Mouse (Mus musculus): ENCODE results near the gene Cd320. TPM values are rescaled to one million over a fixed set of nuclear protein-coding genes. Genes with fewer than 3 reads are reported as not detected.

Cd320 gene
- polyA plus RNA-seq (2014; fragmentation: Nextera tagmentation; extraction: Ambion mirVana), result 57.5 and 59.6 TPM in 2 replicates

DNA sequence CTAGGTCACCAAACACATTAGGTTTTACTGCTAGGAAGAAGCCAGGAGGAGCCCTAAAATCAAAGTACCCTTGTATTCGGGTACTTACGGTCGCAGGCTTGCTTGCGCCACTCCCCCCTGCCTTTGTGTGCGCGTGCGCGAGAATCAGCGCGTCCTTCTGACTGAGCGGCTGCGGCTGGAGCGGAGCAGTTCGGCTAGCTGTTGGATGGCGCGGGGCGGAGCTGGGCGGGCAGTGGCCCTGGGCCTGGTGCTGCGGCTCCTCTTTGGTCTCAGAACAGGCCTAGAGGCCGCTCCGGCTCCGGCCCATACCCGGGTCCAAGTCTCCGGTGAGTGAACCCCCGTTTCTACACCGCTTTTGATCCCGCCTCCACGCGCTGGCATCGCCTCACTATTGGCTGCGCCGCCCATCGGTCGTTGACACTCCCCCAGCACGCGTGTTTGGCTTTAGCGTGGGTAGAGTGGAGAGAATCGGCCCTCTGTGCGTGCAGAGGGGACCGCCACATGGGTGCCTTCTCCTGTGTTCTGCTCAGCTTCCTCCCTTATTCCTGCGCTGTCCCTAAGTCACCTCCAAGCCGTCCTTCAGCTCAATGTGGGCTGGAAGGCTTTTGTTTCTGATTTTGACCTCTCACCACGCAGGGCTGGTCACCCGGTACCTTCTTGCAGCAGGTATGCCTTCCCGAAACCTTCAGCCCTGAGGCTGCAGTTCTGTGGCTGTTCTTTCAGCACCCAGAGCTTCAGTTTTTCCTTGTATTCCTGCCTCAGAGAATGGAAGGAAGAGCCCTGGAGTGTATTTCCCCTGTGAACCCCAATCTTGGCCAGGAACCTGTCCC, at the start of gene Cd320:
Gene Cd320, plus strand, starts transcription at position 126 of the 830 bp plus-strand sequence.
- peak within 1 kb of the TSS; percentile 95 for H3K4me2 ChIP-seq (replicated peaks)
- WGBS, result under 1% methylated on average over 45 of the region's 45 CpGs

DNA sequence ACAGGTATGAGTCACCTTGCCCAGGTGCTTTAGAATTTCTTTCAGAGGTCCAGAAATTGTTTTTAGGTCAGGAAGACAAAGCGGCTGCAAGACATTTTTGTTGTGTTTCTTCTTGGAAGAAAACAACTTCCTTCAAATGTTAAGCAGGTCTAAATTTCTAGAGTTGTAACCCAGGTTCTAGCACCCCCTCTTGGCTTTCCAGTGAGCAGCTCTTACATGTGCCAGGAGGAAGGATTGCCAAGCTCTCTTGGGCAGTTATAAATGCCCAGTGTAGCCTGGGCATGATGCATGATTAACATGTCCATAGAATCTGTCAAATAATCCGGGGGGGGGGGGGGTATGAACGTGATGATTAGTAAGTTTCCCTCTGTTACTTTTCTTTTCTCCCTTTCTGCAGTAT, 44.6 kb upstream of the Cd320 start:
- no peaks in the 10 kb centered on the region for H3K4me1 ChIP-seq (replicated peaks; ENCODE audit: control insufficient read depth, insufficient read depth, low read length)
- H3K27ac ChIP-seq, result no peak overlapping the region
- 59% methylated on average over 3 of the region's 3 CpGs for WGBS
- no peak overlapping the region for H3K4me2 ChIP-seq (replicated peaks)
- no peaks in the 10 kb centered on the region for H3K36me3 ChIP-seq (replicated peaks; ENCODE audit: control insufficient read depth, insufficient read depth)
- H3K9me3 ChIP-seq (ENCODE audit: control insufficient read depth, low read length), result no peaks in the 10 kb centered on the region
- no peak overlapping the region for H3K9ac ChIP-seq
- no peaks in the 10 kb centered on the region for H3K27me3 ChIP-seq (ENCODE audit: control insufficient read depth, insufficient read depth, low read length)
- DNase-seq (ENCODE audit: low spot score), result no peak
- ATAC-seq (ENCODE audit: low FRiP score), result no peak
- H3K4me3 ChIP-seq (replicated peaks; ENCODE audit: low read length), result no peak overlapping the region

More for the DNA sequence above, at the start of gene Cd320:
- peak within 1 kb of the TSS; percentile 80 for H3K27ac ChIP-seq
- no peaks in the 10 kb centered on the region for H3K27me3 ChIP-seq (ENCODE audit: control insufficient read depth, insufficient read depth, low read length)
- peak within 1 kb of the TSS; percentile 75 for H3K9ac ChIP-seq
- H3K4me3 ChIP-seq (replicated peaks; ENCODE audit: low read length), result peak within 1 kb of the TSS; percentile 93
- H3K4me1 ChIP-seq (replicated peaks; ENCODE audit: control insufficient read depth, insufficient read depth, low read length), result peaks cover 14% of the 10 kb centered on the region
- no peaks in the 10 kb centered on the region for H3K9me3 ChIP-seq (ENCODE audit: control insufficient read depth, low read length)
- H3K36me3 ChIP-seq (replicated peaks; ENCODE audit: control insufficient read depth, insufficient read depth), result peaks cover 33% of the 10 kb centered on the region
- ATAC-seq (ENCODE audit: low FRiP score) (peak; percentile 96), DNase-seq (ENCODE audit: low spot score) (peak; percentile 91)

DNA sequence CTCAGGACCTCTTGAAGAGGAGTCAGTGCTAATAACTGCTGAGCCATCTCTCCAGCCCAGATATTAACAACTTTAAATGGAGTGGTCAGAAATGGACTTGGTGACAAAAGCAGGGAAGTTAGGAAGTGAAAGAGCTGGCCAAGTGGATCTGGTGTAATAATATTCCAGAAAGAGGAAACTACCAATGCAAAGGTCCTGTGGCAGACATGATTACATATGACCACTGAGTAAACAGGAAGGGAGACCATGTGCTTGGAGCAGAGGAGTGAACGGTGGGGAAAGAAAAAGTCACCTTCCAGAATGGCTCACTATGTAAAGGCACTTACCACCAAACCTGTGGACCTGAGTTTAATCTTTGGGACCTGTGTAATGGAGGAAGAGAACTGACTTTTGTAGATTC, 43.6 kb upstream of the Cd320 start:
- H3K9ac ChIP-seq, result no peak overlapping the region
- H3K4me2 ChIP-seq (replicated peaks), result no peak overlapping the region
- no peaks in the 10 kb centered on the region for H3K27me3 ChIP-seq (ENCODE audit: control insufficient read depth, insufficient read depth, low read length)
- H3K4me3 ChIP-seq (replicated peaks; ENCODE audit: low read length), result no peak overlapping the region
- no peaks in the 10 kb centered on the region for H3K9me3 ChIP-seq (ENCODE audit: control insufficient read depth, low read length)
- H3K4me1 ChIP-seq (replicated peaks; ENCODE audit: control insufficient read depth, insufficient read depth, low read length), result no peaks in the 10 kb centered on the region
- 78% methylated on average over 1 of the region's 1 CpGs for WGBS
- no peak for ATAC-seq (ENCODE audit: low FRiP score)
- DNase-seq (ENCODE audit: low spot score), result no peak
- no peak overlapping the region for H3K27ac ChIP-seq
- H3K36me3 ChIP-seq (replicated peaks; ENCODE audit: control insufficient read depth, insufficient read depth), result no peaks in the 10 kb centered on the region

GRCm38 (mm10) chr17:33802221-33802620, 40.7 kb upstream of the Cd320 start:
- Histone ChIP-seq H3K27ac (no peak overlapping the region), H3K4me2 (replicated peaks) (no peak overlapping the region), H3K4me3 (replicated peaks; ENCODE audit: low read length) (no peak overlapping the region), H3K9me3 (ENCODE audit: control insufficient read depth, low read length) (no peaks in the 10 kb centered on the region), H3K27me3 (ENCODE audit: control insufficient read depth, insufficient read depth, low read length) (no peaks in the 10 kb centered on the region), H3K9ac (no peak overlapping the region), H3K4me1 (replicated peaks; ENCODE audit: control insufficient read depth, insufficient read depth, low read length) (no peaks in the 10 kb centered on the region), H3K36me3 (replicated peaks; ENCODE audit: control insufficient read depth, insufficient read depth) (no peaks in the 10 kb centered on the region)
- WGBS, result 3% methylated on average over 2 of the region's 2 CpGs
- DNase-seq (ENCODE audit: low spot score) (no peak), ATAC-seq (ENCODE audit: low FRiP score) (no peak)

DNA sequence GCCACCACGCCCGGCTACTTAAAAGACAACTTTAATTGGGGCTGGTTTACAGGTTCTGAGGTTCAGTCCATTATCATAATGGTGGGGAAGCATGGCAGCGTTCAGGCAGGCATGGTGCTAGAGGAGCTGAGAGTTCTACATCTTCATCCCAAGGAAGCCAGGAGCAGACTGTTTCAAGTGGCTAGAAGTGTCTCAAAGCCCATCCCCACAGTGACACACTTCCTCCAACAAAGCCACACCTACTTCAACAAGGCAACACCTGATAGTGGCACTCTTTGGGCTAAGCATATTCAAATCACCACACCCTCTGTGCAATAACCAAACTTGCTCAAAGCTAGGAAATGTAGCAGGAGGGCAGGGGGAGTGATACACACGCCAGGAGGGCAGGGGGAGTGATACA, 38.7 kb upstream of the Cd320 start:
- no peak overlapping the region for H3K27ac ChIP-seq
- no peaks in the 10 kb centered on the region; the same call in 1 of the 2 replicates for H3K27me3 ChIP-seq (ENCODE audit: control insufficient read depth, insufficient read depth, low read length)
- H3K9ac ChIP-seq, result no peak overlapping the region
- H3K4me1 ChIP-seq (replicated peaks; ENCODE audit: control insufficient read depth, insufficient read depth, low read length), result no peaks in the 10 kb centered on the region
- ATAC-seq (ENCODE audit: low FRiP score) (no peak), DNase-seq (ENCODE audit: low spot score) (no peak)
- H3K9me3 ChIP-seq (ENCODE audit: control insufficient read depth, low read length), result no peaks in the 10 kb centered on the region
- no peak overlapping the region for H3K4me3 ChIP-seq (replicated peaks; ENCODE audit: low read length)
- H3K4me2 ChIP-seq (replicated peaks), result no peak overlapping the region
- no peaks in the 10 kb centered on the region for H3K36me3 ChIP-seq (replicated peaks; ENCODE audit: control insufficient read depth, insufficient read depth)
- WGBS, result 62% methylated on average over 4 of the region's 4 CpGs

- no peaks in the 10 kb centered on the region; the same call in 1 of the 2 replicates for H3K27me3 ChIP-seq (ENCODE audit: control insufficient read depth, insufficient read depth, low read length)
- no peaks in the 10 kb centered on the region for H3K9me3 ChIP-seq (ENCODE audit: control insufficient read depth, low read length)
- no peak overlapping the region for H3K4me2 ChIP-seq (replicated peaks)
- ATAC-seq (ENCODE audit: low FRiP score) (no peak), DNase-seq (ENCODE audit: low spot score) (no peak)
- no peaks in the 10 kb centered on the region for H3K36me3 ChIP-seq (replicated peaks; ENCODE audit: control insufficient read depth, insufficient read depth)
- H3K4me1 ChIP-seq (replicated peaks; ENCODE audit: control insufficient read depth, insufficient read depth, low read length), result no peaks in the 10 kb centered on the region
- H3K27ac ChIP-seq, result no peak overlapping the region
- WGBS, result 68% methylated on average over 1 of the region's 1 CpGs
- H3K9ac ChIP-seq, result no peak overlapping the region
- H3K4me3 ChIP-seq (replicated peaks; ENCODE audit: low read length), result no peak overlapping the region
Observed at GRCm38 (mm10) chr17:33804745-33805144, 38.1 kb upstream of the Cd320 start.

DNA sequence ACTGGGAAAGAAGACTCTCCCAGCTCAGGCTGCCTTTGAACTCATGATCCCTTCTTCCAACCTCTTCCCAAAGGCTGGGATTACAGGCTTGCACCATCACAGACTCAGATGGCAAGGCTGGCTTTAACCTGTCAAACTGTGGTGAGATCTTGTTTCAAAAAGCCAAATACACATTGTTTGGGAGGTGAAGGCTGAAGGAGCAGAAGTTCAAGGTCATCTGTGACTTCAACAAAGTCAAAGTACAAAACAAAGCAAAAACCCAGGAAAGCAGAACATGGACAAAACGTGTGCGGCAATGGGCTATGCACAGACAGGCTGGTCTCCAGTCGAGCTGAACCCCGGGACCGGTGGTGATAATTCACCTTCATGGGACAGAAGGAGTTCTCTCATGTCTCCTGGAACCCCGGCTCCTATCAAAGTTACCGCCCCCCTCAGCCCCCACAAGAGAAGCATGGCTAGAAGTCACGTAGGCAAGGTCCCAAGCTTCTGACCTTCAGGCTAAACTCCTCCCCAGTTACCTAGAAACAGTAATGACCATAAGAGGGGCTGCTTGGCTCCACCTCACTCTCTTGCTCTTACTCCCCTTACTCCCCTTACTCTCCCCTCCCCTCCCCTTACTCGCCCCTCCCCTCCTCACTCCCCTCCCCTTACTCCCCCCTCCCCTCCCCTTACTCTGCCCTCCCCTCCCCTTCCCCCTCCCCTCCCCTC, 35.6 kb upstream of the Cd320 start:
- H3K36me3 ChIP-seq (replicated peaks; ENCODE audit: control insufficient read depth, insufficient read depth), result no peaks in the 10 kb centered on the region
- H3K4me1 ChIP-seq (replicated peaks; ENCODE audit: control insufficient read depth, insufficient read depth, low read length), result peaks cover 7% of the 10 kb centered on the region
- H3K9ac ChIP-seq, result no peak overlapping the region
- no peak overlapping the region for H3K4me2 ChIP-seq (replicated peaks)
- H3K27ac ChIP-seq, result no peak overlapping the region
- H3K4me3 ChIP-seq (replicated peaks; ENCODE audit: low read length), result no peak overlapping the region
- WGBS, result 70% methylated on average over 8 of the region's 9 CpGs
- peaks cover 4% of the 10 kb centered on the region; the same call in 1 of the 2 replicates for H3K27me3 ChIP-seq (ENCODE audit: control insufficient read depth, insufficient read depth, low read length)
- DNase-seq (ENCODE audit: low spot score), result no peak
- no peaks in the 10 kb centered on the region for H3K9me3 ChIP-seq (ENCODE audit: control insufficient read depth, low read length)
- ATAC-seq (ENCODE audit: low FRiP score), result no peak

- Histone ChIP-seq H3K9ac (no peak overlapping the region), H3K4me2 (replicated peaks) (no peak overlapping the region), H3K9me3 (ENCODE audit: control insufficient read depth, low read length) (no peaks in the 10 kb centered on the region), H3K4me1 (replicated peaks; ENCODE audit: control insufficient read depth, insufficient read depth, low read length) (peaks cover 7% of the 10 kb centered on the region), H3K4me3 (replicated peaks; ENCODE audit: low read length) (no peak overlapping the region), H3K36me3 (replicated peaks; ENCODE audit: control insufficient read depth, insufficient read depth) (no peaks in the 10 kb centered on the region), H3K27me3 (ENCODE audit: control insufficient read depth, insufficient read depth, low read length) (peaks cover 4% of the 10 kb centered on the region; the same call in 1 of the 2 replicates), H3K27ac (no peak overlapping the region)
- DNase-seq (ENCODE audit: low spot score), result no peak
- no peak for ATAC-seq (ENCODE audit: low FRiP score)
- WGBS, result 44% methylated on average over 10 of the region's 10 CpGs
Observed at GRCm38 (mm10) chr17:33808192-33808591, 34.7 kb upstream of the Cd320 start.

DNA sequence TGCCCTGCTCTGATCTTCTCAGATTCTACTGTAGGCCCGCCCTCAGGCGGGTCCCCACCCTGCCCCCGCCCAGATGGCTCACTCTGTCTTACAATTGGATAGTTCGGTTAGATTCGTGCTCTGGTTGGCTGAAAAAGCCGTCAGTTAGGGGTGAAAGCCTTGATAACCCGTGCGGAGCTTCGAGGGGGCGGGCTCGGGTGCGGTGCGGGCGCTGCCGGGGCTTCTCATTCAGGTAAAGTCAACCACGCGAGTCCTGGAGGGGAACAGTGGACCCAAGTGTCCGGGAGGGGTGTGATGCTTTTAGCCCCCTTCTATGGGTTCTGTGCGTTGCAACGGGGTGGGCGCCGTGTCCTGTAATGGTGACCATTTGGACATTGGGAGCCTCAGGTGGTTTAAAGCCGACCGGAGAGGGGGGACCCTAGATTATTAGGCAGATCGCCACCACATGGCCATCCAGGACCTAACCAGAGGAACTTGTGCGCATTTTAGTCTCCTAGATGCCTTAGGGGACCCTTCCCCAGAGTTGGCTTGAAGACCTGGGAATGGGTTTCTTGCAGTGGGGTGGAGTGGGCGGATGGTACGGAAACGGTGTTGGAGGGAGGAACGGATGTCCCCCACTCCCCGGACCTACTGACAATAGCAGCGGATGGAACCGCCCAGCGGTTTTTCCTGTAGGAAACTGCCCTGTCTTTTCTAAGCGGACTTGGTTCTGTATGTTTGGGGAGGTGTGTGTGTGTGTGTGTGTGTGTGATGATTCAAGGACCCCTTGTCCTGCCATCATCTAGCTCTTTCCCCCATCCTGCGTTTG, 32.4 kb upstream of the Cd320 start, which contains the start of gene Kank3:
Gene Kank3, plus strand, starts transcription at position 186 of the 808 bp plus-strand sequence.
- DNase-seq (ENCODE audit: low spot score) (peak; percentile 97), ATAC-seq (ENCODE audit: low FRiP score) (peak; percentile 98)
- Histone ChIP-seq H3K4me1 (replicated peaks; ENCODE audit: control insufficient read depth, insufficient read depth, low read length) (peaks cover 7% of the 10 kb centered on the region), H3K27ac (no peak within 1 kb of the TSS), H3K4me2 (replicated peaks) (peak within 1 kb of the TSS; percentile 79), H3K4me3 (replicated peaks; ENCODE audit: low read length) (peak within 1 kb of the TSS; percentile 56), H3K36me3 (replicated peaks; ENCODE audit: control insufficient read depth, insufficient read depth) (no peaks in the 10 kb centered on the region), H3K27me3 (ENCODE audit: control insufficient read depth, insufficient read depth, low read length) (peaks cover 4% of the 10 kb centered on the region; the same call in 1 of the 2 replicates), H3K9ac (peak within 1 kb of the TSS; percentile 52), H3K9me3 (ENCODE audit: control insufficient read depth, low read length) (no peaks in the 10 kb centered on the region)
- WGBS, result under 1% methylated on average over 36 of the region's 36 CpGs
